Mouse (Mus musculus) lung, adult 18-20 months (tissue): ENCODE results near the gene Pgap2.
"Not testable (repeated sequence)": the region's sequence is repeated elsewhere in the genome, so short reads cannot be mapped to it uniquely, and the experiment has no call there.

Source experiments
- DNase-seq, 2 experiments: peaks; one replicate each; pipeline ENCODE4 v3.0.0; 2022; ENCODE audit warnings: mixed read lengths in 2 of 2

Pgap2 gene

GRCm38 (mm10) chr7:102242371-102242770, 32.4 kb downstream of the Pgap2 start:
- peak in 1 of 2 experiments; percentile 27 for DNase-seq

DNA sequence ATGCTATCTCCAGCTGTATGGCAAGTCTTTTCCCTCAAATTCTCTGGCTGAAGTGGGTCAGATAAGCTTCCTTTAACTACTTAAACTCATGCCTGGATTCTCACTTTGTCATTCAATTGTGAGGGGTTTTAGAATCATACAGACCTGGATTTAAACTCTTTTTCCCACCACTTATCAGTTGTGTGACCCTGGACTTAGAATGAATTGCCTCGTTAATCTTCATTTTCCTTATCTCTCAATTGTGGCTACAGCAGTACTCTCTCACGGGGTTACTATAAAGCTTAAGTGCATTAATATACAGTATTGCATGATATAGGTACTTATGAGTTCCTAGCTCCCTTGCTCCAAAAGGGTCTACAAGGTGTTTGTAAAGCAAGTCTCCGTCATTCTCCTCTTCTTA, 32.9 kb downstream of the Pgap2 start:
- no peak for DNase-seq

DNA sequence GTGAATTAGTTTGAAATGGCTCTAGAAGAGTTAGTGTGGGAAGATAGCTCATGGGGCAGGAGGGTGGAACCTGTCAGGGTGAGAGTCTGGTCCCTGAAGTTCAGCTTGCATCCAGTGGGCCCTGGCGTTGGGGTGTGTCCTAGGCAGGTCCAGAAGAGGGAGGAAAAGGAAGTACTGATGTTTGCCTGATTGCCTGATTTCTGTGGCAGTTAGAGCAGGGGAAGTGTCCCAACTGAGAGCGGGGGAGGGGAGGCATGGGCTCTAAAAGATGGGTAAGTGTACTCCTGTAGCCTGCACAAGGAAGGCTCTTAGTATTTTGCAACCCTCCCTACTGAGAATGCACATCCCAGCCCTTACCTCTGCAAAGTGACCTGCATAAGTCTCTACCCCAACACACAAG, 33.9 kb downstream of the Pgap2 start:
- peak; percentile 70 to 74 for DNase-seq

- DNase-seq, result peak; percentile 52 to 53
Measured at GRCm38 (mm10) chr7:102244782-102245535, 35.0 kb downstream of the Pgap2 start.

DNA sequence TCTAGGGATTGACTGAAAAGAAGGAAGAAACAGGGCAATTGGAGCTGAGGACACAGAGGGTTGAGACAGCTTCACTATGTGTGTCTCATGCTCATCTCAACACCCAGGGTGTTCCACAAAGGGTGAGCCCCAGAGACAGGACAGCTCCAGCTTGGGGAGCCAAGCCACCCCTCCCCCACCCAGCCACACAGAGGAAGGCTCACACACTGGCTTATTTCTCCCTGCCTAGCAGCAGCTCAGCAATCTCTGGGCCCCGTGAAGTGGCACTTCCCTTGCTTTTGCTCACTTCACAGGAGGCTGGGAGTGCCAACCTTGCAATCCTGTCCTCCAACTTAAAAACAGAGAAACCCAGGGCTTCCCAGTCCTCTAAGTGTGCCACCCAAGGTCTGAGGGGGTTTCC, 35.8 kb downstream of the Pgap2 start:
- DNase-seq, result peak; percentile 72 to 78

DNA sequence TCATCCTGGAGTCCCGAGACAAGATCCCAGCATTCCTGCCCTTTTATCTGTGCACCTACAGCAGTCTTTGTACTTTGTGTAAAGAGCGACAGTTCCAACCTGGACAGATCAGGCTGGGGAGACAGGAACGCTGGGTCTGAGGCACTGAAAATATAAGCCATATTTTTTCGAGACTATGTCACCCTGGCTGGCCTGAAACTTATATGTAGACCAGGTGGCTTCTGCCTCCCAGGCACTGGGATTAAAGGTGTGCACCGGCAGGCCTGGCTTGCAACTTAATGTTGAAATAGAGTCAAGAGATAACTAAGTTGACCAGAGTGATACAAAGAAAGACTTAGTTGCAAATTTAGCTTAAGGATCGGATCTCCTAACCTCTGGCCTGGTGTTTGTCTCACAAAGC, 36.3 kb downstream of the Pgap2 start:
- no peak for DNase-seq

DNA sequence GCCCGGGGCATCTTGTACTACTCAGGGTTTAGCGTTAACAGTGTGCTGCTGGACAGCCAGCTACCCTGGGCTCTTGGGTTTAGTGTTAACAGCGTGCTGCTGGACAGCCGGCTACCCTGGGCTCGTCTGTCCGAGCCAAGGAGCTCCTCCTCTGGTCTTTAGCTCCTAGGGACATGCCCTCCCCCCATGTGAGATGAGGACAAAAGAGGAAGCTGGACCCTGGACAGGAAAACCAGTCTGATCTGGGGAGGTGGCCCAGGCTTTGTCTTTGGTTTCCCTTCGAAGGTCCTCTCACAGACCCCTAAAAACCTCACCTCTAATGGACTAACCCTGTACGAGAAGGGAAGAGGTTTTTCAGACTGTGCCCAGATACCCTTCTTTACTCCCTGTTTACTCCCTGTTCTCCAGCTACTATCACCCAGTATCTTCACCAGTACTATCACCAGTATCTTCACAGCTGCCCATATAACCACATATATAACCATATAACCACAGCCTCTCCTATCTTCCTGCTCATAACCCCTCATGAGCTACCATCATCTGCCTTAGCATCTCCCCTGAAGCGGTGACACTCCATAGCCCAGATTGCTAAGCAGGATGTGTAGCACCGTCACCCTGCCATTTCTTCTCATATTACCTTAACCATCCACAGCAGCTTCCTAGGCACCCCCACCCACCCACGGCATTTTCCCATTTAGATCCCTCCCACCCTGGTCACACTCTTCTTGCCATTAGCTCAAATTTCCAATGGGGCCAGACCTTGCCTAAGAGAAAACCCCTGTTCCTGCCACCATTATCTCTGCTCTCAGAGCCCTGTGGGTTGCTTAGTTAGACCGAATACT, 37.2 kb downstream of the Pgap2 start:
- DNase-seq, result peak; percentile 44 to 59

- peak in 1 of 2 experiments; percentile 40 for DNase-seq
Measured at GRCm38 (mm10) chr7:102248691-102249404, 38.8 kb downstream of the Pgap2 start.

DNA sequence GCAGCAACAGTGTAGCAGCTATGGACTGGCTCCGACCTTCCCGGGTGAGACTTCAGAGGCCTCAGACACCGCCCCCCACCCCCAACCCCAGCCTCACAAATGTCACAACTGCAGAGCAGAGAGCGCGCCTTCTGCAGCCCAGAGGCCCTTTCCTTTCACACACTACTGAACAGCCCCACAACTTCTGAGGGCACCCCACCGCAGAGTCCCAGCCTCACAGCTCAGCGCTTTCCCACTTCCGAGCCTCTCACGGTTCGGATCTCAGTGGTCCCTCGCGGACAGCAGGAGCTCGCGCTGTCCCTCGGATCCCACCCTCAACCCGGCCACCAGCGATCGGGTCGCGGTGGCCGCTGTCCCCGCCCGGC, 39.5 kb downstream of the Pgap2 start:
- DNase-seq, result peak in 1 of 2 experiments; percentile 45

- DNase-seq, result peak; percentile 76 to 84
Measured at GRCm38 (mm10) chr7:102249896-102250630, 40.1 kb downstream of the Pgap2 start.

GRCm38 (mm10) chr7:102250631-102251214, 40.7 kb downstream of the Pgap2 start:
- peak; percentile 95 for DNase-seq

- DNase-seq, result no peak
Measured at GRCm38 (mm10) chr7:102253631-102254030, 43.6 kb downstream of the Pgap2 start.

GRCm38 (mm10) chr7:102255954-102256353, 45.9 kb downstream of the Pgap2 start, which contains the start of gene Rhog:
Rhog (minus strand) TSS chr7:102256054.
- DNase-seq, result no peak

- DNase-seq, result no peak
Measured at GRCm38 (mm10) chr7:102256636-102257035, 46.6 kb downstream of the Pgap2 start.

DNA sequence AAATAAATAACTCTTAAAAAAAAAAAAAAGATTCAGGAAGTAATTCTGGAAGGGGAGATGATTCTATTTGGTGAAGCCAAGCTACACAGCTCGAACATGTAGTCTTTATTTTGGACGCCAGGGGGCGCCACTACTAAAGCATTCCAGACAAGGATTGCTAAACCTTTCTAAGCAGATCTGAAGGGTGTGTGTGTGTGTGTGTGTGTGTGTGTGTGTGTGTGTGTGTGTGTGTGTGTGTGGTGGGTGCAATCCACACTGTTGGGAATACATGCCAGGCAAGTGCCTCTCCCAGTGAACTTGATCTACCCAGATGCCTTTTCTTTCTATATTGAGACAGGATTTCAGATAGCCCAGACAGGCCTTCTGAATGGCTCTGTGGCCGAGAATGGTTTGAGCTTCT, 48.2 kb downstream of the Pgap2 start:
- DNase-seq, result peak; percentile 81 to 86

- DNase-seq, result no peak
Measured at GRCm38 (mm10) chr7:102258753-102259152, 48.7 kb downstream of the Pgap2 start.

- DNase-seq, result no peak
Measured at GRCm38 (mm10) chr7:102259716-102260479, 49.9 kb downstream of the Pgap2 start.

GRCm38 (mm10) chr7:102260518-102260917, 50.5 kb downstream of the Pgap2 start:
- DNase-seq, result no peak

- DNase-seq, result no peak
Measured at GRCm38 (mm10) chr7:102263020-102263419, 53.0 kb downstream of the Pgap2 start.

- not testable (repeated sequence) for DNase-seq
Measured at GRCm38 (mm10) chr7:102266021-102266400, 56.0 kb downstream of the Pgap2 start.

- peak; percentile 50 to 53 for DNase-seq
Measured at GRCm38 (mm10) chr7:102266401-102267042, 56.5 kb downstream of the Pgap2 start.
